Mouse (Mus musculus): Measurements from ENCODE around the gene Sirt4.

- TF ChIP-seq CTCF (IDR thresholded peaks at IDR 0.05; ENCODE audit: low read depth, low read length): no peak
- no peak for TF ChIP-seq POLR2A (IDR thresholded peaks at IDR 0.05; ENCODE audit: insufficient read depth, low read length)
Observed at GRCm38 (mm10) chr5:115491076-115491475, 6.6 kb upstream of the Sirt4 start.

All from ES-Bruce4 (cell line).